Mouse (Mus musculus): ENCODE results near the gene Hadh. TPM values are rescaled to one million over a fixed set of nuclear protein-coding genes. Genes with fewer than 3 reads are reported as not detected.

The Hadh gene
- total RNA-seq, 2 experiments from 2014 or later: 18.7 to 25.0 TPM

Other genes starting within 250 kb of the Hadh start
- gene Lef1, start 161.6 kb downstream of the Hadh start, total RNA-seq (2021): 1 to 10 TPM; 5.6 to 8.1 TPM
- 10 to 100 TPM; 15.8 to 16.7 TPM for gene Cyp2u1, start 31.1 kb upstream of the Hadh start, total RNA-seq (2021)
- 1 to 10 TPM; 1.9 to 3.4 TPM for gene Sgms2, start 219.3 kb upstream of the Hadh start, total RNA-seq (2021)